In the genomic region with DNA sequence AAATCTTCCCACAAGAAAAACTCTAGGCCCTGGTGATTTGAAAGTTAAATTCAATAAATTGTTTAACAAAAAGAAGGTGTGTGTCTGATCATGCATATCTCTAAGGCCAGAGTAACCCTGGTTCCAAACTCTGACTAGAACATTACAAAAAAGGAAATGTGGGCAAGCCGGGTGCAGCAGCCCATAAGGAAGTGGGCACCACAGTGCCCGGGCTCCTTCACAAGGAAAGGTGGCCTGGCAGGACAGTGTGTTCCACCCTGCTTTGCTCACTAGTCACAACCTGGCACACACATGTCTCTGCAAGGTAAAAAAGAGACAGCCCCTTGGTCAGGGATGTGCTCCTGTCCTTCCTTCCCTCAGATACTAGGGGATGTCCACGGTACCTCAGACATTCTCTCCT, we compare ENCODE assay signal across 25 mouse cellular contexts. TPM values are rescaled to one million over a fixed set of nuclear protein-coding genes. Genes with fewer than 3 reads are reported as not detected.
A peak's percentile ranks its signal among the peaks of the same experiment; 100 is the strongest.
DNase-seq lines count a peak whose midpoint lies in the region; ATAC-seq lines count a peak whose summit lies in the region.
"Had no signal": no experiment of that assay in that cellular context is flagged by ENCODE, and none has a peak within 500 bp of the region (broad histone marks: within the 10 kb centered on the region; RNA-seq: fewer than 3 reads in every experiment).

No protein-coding gene starts in this region.

- H3K4me2 ChIP-seq in kidney, embryonic 16.5 days (replicated peaks; ENCODE audit: low read depth, low read length), result no peak overlapping the region
- no peak overlapping the region for H3K4me2 ChIP-seq in liver, embryonic 11.5 days
- H3K4me2 ChIP-seq: forebrain, embryonic 13.5 days; heart, embryonic 12.5 days; heart, embryonic 15.5 days; hindbrain, embryonic 14.5 days had no signal

- no peak overlapping the region for H3K4me3 ChIP-seq in kidney, embryonic 16.5 days (ENCODE audit: low read length)
- no peak overlapping the region for H3K4me3 ChIP-seq in liver, embryonic 11.5 days (ENCODE audit: low read depth, low read length)
- H3K4me3 ChIP-seq: forebrain, embryonic 10.5 days; forebrain, embryonic 13.5 days; gastrocnemius, adult 2 months; heart, embryonic 12.5 days; heart, embryonic 15.5 days had no signal

- no peak overlapping the region for H3K27ac ChIP-seq in kidney, embryonic 16.5 days (ENCODE audit: low read length)
- no peak overlapping the region for H3K27ac ChIP-seq in liver, embryonic 11.5 days (ENCODE audit: low read depth, low read length)
- H3K27ac ChIP-seq: forebrain, embryonic 10.5 days; forebrain, embryonic 13.5 days; gastrocnemius, adult 2 months; heart, embryonic 15.5 days; hindbrain, embryonic 14.5 days; hindbrain, postnatal 0 days had no signal

- peaks cover 30% of the 10 kb centered on the region for H3K36me3 ChIP-seq in kidney, embryonic 16.5 days (ENCODE audit: insufficient read depth, low read length)
- peaks cover 7% of the 10 kb centered on the region for H3K36me3 ChIP-seq in liver, embryonic 11.5 days (ENCODE audit: control insufficient read depth, insufficient read depth, low read length)

- no peak for ATAC-seq in kidney, embryonic 16.5 days (ENCODE audit: low FRiP score, low TSS enrichment)
- peak; percentile 52; the same call in 1 of the 2 replicates for ATAC-seq in common myeloid progenitor, adult 5-6 weeks (replicated peaks; ENCODE audit: low read depth, poor library complexity, severe bottlenecking)
- ATAC-seq in megakaryocyte progenitor cell, adult 5-6 weeks (replicated peaks; ENCODE audit: poor library complexity), result 0 out of 2 replicates have a peak, but pooled peaks have one; percentile 31
- ATAC-seq in liver, embryonic 11.5 days (replicated peaks; ENCODE audit: low FRiP score), result no peak
- ATAC-seq: activated CD4-positive, CD25-positive, alpha-beta regulatory T cell, adult 4 months; forebrain, embryonic 13.5 days; forebrain, postnatal 0 days; hindbrain, postnatal 0 days had no signal

- WGBS in kidney, embryonic 16.5 days, result 87% methylated on average over 3 of the region's 3 CpGs
- WGBS in liver, embryonic 11.5 days, result 88% methylated on average over 3 of the region's 3 CpGs

- no peaks in the 10 kb centered on the region for H3K4me1 ChIP-seq in kidney, embryonic 16.5 days (ENCODE audit: insufficient read depth, low read length)
- H3K4me1 ChIP-seq in liver, embryonic 11.5 days (replicated peaks; ENCODE audit: control insufficient read depth, insufficient read depth, low read length), result no peaks in the 10 kb centered on the region
- H3K4me1 ChIP-seq: forebrain, embryonic 10.5 days; forebrain, embryonic 13.5 days; heart, embryonic 12.5 days; heart, embryonic 15.5 days had no signal

- H3K9ac ChIP-seq in kidney, embryonic 16.5 days (replicated peaks; ENCODE audit: low read length), result no peak overlapping the region
- H3K9ac ChIP-seq in liver, embryonic 11.5 days (ENCODE audit: low read depth, low read length), result no peak overlapping the region
- H3K9ac ChIP-seq: forebrain, embryonic 13.5 days; forebrain, postnatal 0 days; heart, embryonic 12.5 days; heart, embryonic 15.5 days; hindbrain, embryonic 14.5 days had no signal

- H3K27me3 ChIP-seq in kidney, embryonic 16.5 days (ENCODE audit: insufficient read depth, low read length), result no peaks in the 10 kb centered on the region
- H3K27me3 ChIP-seq in liver, embryonic 11.5 days (replicated peaks; ENCODE audit: control insufficient read depth, insufficient read depth, low read length), result no peaks in the 10 kb centered on the region
- H3K27me3 ChIP-seq: forebrain, embryonic 13.5 days; heart, embryonic 12.5 days; heart, embryonic 15.5 days had no signal

- DNase-seq in kidney, adult 9 months, result peak; percentile 24
- DNase-seq in 416B (ENCODE audit: low read depth), result peak; percentile 69
- DNase-seq in liver, embryonic 11.5 days (ENCODE audit: low spot score), result no peak
- DNase-seq: adrenal gland, adult 8-10 months; adrenal gland, postnatal 25 days; cerebellum, adult 11-12 months; cerebellum, adult 8-10 months; cerebellum, postnatal 10 days; cerebellum, postnatal 36 days; forebrain, postnatal 0 days; gastrocnemius, adult 2 months; gastrocnemius, postnatal 14 days; heart, adult 11 months; heart, postnatal 10 days; heart, postnatal 36 days had no signal

- H3K9me3 ChIP-seq in kidney, embryonic 16.5 days (ENCODE audit: low read length), result peaks cover 7% of the 10 kb centered on the region
- peaks cover 3% of the 10 kb centered on the region; the same call in 1 of the 2 replicates for H3K9me3 ChIP-seq in liver, embryonic 11.5 days (ENCODE audit: control insufficient read depth, low read length)
- H3K9me3 ChIP-seq: heart, embryonic 15.5 days had no signal

RNA-seq across cellular contexts. Expression of a gene that starts 49.1 kb away (rescaled TPM):
- polyA plus RNA-seq in kidney, embryonic 16.5 days (2015; fragmentation: Nextera tagmentation; extraction: Ambion mirVana), result 8.6 and 9.2 TPM in 2 replicates
- 9.7 and 10.1 TPM in 2 replicates for total RNA-seq in common myeloid progenitor, adult 5-6 weeks (2017)
- 4.5 and 6.4 TPM in 2 replicates for total RNA-seq in megakaryocyte progenitor cell, adult 5-6 weeks (2015)
- total RNA-seq in megakaryocyte progenitor cell, adult 5-6 weeks (2017), result 6.4 and 8.4 TPM in 2 replicates
- polyA plus RNA-seq in liver, embryonic 11.5 days (2014; fragmentation: Nextera tagmentation; extraction: Ambion mirVana), result 4.2 and 4.7 TPM in 2 replicates

RNA-seq across cellular contexts. Expression of a gene that starts 59.3 kb away (rescaled TPM):
- polyA plus RNA-seq in kidney, embryonic 16.5 days (2015; fragmentation: Nextera tagmentation; extraction: Ambion mirVana), result 50.0 and 50.4 TPM in 2 replicates
- 46.0 and 62.3 TPM in 2 replicates for total RNA-seq in common myeloid progenitor, adult 5-6 weeks (2017)
- total RNA-seq in megakaryocyte progenitor cell, adult 5-6 weeks (2015), result 44.3 and 66.8 TPM in 2 replicates
- total RNA-seq in megakaryocyte progenitor cell, adult 5-6 weeks (2017), result 32.9 and 36.1 TPM in 2 replicates
- polyA plus RNA-seq in liver, embryonic 11.5 days (2014; fragmentation: Nextera tagmentation; extraction: Ambion mirVana), result 71.3 and 80.0 TPM in 2 replicates

Comparison
In these comparisons a context has a peak if more than half of its experiments do, and no peak if none do; other contexts are left out.
1. ATAC-seq: peak in common myeloid progenitor, adult 5-6 weeks (single experiment) and megakaryocyte progenitor cell, adult 5-6 weeks (single experiment); none in kidney, embryonic 16.5 days (single experiment) and liver, embryonic 11.5 days (single experiment).